ENCODE assay signal across 14 mouse cellular contexts in genomic region chr11:55432981-55433380, GRCm38 (mm10). TPM values are rescaled to one million over a fixed set of nuclear protein-coding genes. Genes with fewer than 3 reads are reported as not detected.
DNase-seq lines count a peak whose midpoint lies in the region; ATAC-seq and TF ChIP-seq lines count a peak whose summit lies in the region.
"Had no signal": no experiment of that assay in that cellular context is flagged by ENCODE, and none has a peak within 500 bp of the region (broad histone marks: within the 10 kb centered on the region; RNA-seq: fewer than 3 reads in every experiment).

No protein-coding gene starts in this region.

- H3K4me2 ChIP-seq in limb, embryonic 14.5 days (replicated peaks; ENCODE audit: low read depth, low read length, severe bottlenecking) = no peak overlapping the region
- H3K4me2 ChIP-seq in heart, embryonic 16.5 days (ENCODE audit: low read depth, low read length) = no peak overlapping the region
- H3K4me2 ChIP-seq: midbrain, embryonic 12.5 days had no signal

- H3K36me3 ChIP-seq in limb, embryonic 14.5 days (ENCODE audit: control insufficient read depth, insufficient read depth, low read length) = no peaks in the 10 kb centered on the region
- no peaks in the 10 kb centered on the region for H3K36me3 ChIP-seq in limb, embryonic 10.5 days
- H3K36me3 ChIP-seq in embryonic facial prominence, embryonic 10.5 days (replicated peaks) = no peaks in the 10 kb centered on the region
- H3K36me3 ChIP-seq in heart, embryonic 16.5 days (ENCODE audit: control insufficient read depth, insufficient read depth) = no peaks in the 10 kb centered on the region
- no peaks in the 10 kb centered on the region for H3K36me3 ChIP-seq in small intestine, adult 2 months (ENCODE audit: control insufficient read depth, insufficient read depth, low read length)
- H3K36me3 ChIP-seq: midbrain, embryonic 12.5 days had no signal

- TF ChIP-seq POLR2A in limb, embryonic 14.5 days (IDR thresholded peaks at IDR 0.05; ENCODE audit: borderline replicate concordance, extremely low read depth, insufficient read depth, insufficient read length) = no peak
- TF ChIP-seq POLR2A in small intestine, adult 2 months (IDR thresholded peaks at IDR 0.05; ENCODE audit: low read depth, low read length) = no peak

- H3K27ac ChIP-seq in limb, embryonic 14.5 days (replicated peaks; ENCODE audit: low read depth, low read length) = peak overlapping the region; percentile 71
- H3K27ac ChIP-seq in limb, embryonic 10.5 days = no peak overlapping the region; the same call in 1 of the 2 replicates
- 0 out of 2 replicates have a peak overlapping the region, but pooled peaks have one; percentile 19 for H3K27ac ChIP-seq in embryonic facial prominence, embryonic 10.5 days (replicated peaks)
- peak overlapping the region; percentile 87 for H3K27ac ChIP-seq in heart, embryonic 16.5 days (ENCODE audit: low read length)
- H3K27ac ChIP-seq in small intestine, adult 2 months (ENCODE audit: insufficient read depth, low read depth, low read length) = 0 out of 2 replicates have a peak overlapping the region, but pooled peaks have one; percentile 7
- H3K27ac ChIP-seq: midbrain, embryonic 12.5 days had no signal

- WGBS in limb, embryonic 14.5 days = 21% methylated on average over 3 of the region's 3 CpGs
- WGBS in limb, embryonic 10.5 days = 79% methylated on average over 3 of the region's 3 CpGs
- WGBS in embryonic facial prominence, embryonic 10.5 days = 67% methylated on average over 3 of the region's 3 CpGs
- WGBS in heart, embryonic 16.5 days = 3% methylated on average over 3 of the region's 3 CpGs
- WGBS in small intestine, adult 2 months = 69% methylated on average over 3 of the region's 3 CpGs

- H3K4me3 ChIP-seq in limb, embryonic 14.5 days (replicated peaks; ENCODE audit: low read length) = no peak overlapping the region
- H3K4me3 ChIP-seq in limb, embryonic 10.5 days = no peak overlapping the region
- H3K4me3 ChIP-seq in embryonic facial prominence, embryonic 10.5 days = no peak overlapping the region
- no peak overlapping the region for H3K4me3 ChIP-seq in heart, embryonic 16.5 days (ENCODE audit: low read length)
- H3K4me3 ChIP-seq in small intestine, adult 2 months (ENCODE audit: low read depth, low read length) = no peak overlapping the region
- H3K4me3 ChIP-seq: midbrain, embryonic 12.5 days had no signal

- H3K4me1 ChIP-seq in limb, embryonic 14.5 days (ENCODE audit: control insufficient read depth, insufficient read depth, low read length) = peaks cover 12% of the 10 kb centered on the region
- H3K4me1 ChIP-seq in limb, embryonic 10.5 days = peaks cover 7% of the 10 kb centered on the region
- peaks cover 14% of the 10 kb centered on the region for H3K4me1 ChIP-seq in embryonic facial prominence, embryonic 10.5 days
- peaks cover 12% of the 10 kb centered on the region for H3K4me1 ChIP-seq in heart, embryonic 16.5 days (ENCODE audit: control insufficient read depth, insufficient read depth, low read length)
- no peaks in the 10 kb centered on the region; the same call in 1 of the 2 replicates for H3K4me1 ChIP-seq in small intestine, adult 2 months (ENCODE audit: control insufficient read depth, insufficient read depth, insufficient read length, low read length)

- peak; percentile 21 for DNase-seq in limb, embryonic 14.5 days (ENCODE audit: low spot score)
- no peak for DNase-seq in limb, embryonic 10.5 days (ENCODE audit: low spot score)
- DNase-seq in embryonic facial prominence, embryonic 10.5 days (ENCODE audit: low spot score) = no peak
- no peak for DNase-seq in cerebellum, postnatal 10 days
- DNase-seq in frontal cortex, adult 2 months (ENCODE audit: extremely low spot score in 1 of 2, low spot score in 1 of 2) = no peak
- DNase-seq: adrenal gland, postnatal 36 days; cerebellum, postnatal 25 days; kidney, postnatal 36 days; spleen, adult 18-20 months; thymus, postnatal 4 days had no signal

- H3K27me3 ChIP-seq in limb, embryonic 14.5 days (ENCODE audit: control insufficient read depth, insufficient read depth, low read length) = no peaks in the 10 kb centered on the region
- H3K27me3 ChIP-seq in limb, embryonic 10.5 days (ENCODE audit: low read depth, poor library complexity, severe bottlenecking) = no peaks in the 10 kb centered on the region
- H3K27me3 ChIP-seq in embryonic facial prominence, embryonic 10.5 days (replicated peaks; ENCODE audit: low read depth, poor library complexity, severe bottlenecking) = no peaks in the 10 kb centered on the region
- no peaks in the 10 kb centered on the region for H3K27me3 ChIP-seq in heart, embryonic 16.5 days (ENCODE audit: control insufficient read depth, insufficient read depth, low read length)
- no peaks in the 10 kb centered on the region for H3K27me3 ChIP-seq in small intestine, adult 2 months (ENCODE audit: control insufficient read depth, insufficient read depth, low read length)
- H3K27me3 ChIP-seq: midbrain, embryonic 12.5 days had no signal

- H3K9me3 ChIP-seq in limb, embryonic 14.5 days (ENCODE audit: control insufficient read depth, low read length) = no peaks in the 10 kb centered on the region
- H3K9me3 ChIP-seq in limb, embryonic 10.5 days (replicated peaks) = no peaks in the 10 kb centered on the region
- H3K9me3 ChIP-seq in embryonic facial prominence, embryonic 10.5 days = no peaks in the 10 kb centered on the region
- H3K9me3 ChIP-seq in heart, embryonic 16.5 days (replicated peaks; ENCODE audit: control insufficient read depth, low read length) = no peaks in the 10 kb centered on the region
- H3K9me3 ChIP-seq: midbrain, embryonic 12.5 days had no signal

- ATAC-seq in limb, embryonic 14.5 days (ENCODE audit: low FRiP score, low read depth) = no peak
- peak; percentile 82 for ATAC-seq in heart, embryonic 16.5 days (replicated peaks; ENCODE audit: extremely low read depth, insufficient read depth, low FRiP score)
- ATAC-seq: forebrain, embryonic 16.5 days had no signal

- TF ChIP-seq CTCF in small intestine, adult 2 months (IDR thresholded peaks at IDR 0.05; ENCODE audit: extremely low read depth, insufficient read length, insufficient replicate concordance, low read depth, low read length) = no peak

- no peak overlapping the region for H3K9ac ChIP-seq in limb, embryonic 14.5 days (ENCODE audit: low read depth, low read length, severe bottlenecking)
- peak overlapping the region; percentile 23; the same call in 1 of the 2 replicates for H3K9ac ChIP-seq in heart, embryonic 16.5 days (ENCODE audit: low read length)
- H3K9ac ChIP-seq: midbrain, embryonic 12.5 days had no signal

RNA-seq across cellular contexts. Expression of gene Sparc, which starts 10.0 kb away (rescaled TPM):
- polyA plus RNA-seq in limb, embryonic 14.5 days (2012; rRNA removed) = 1,741 and 2,064 TPM in 2 replicates
- 2,065 and 2,257 TPM in 2 replicates for polyA plus RNA-seq in limb, embryonic 14.5 days (2014; fragmentation: Nextera tagmentation; extraction: Ambion mirVana)
- 183 and 211 TPM in 2 replicates for polyA plus RNA-seq in limb, embryonic 10.5 days (2016; fragmentation: Nextera tagmentation; extraction: Ambion mirVana)
- polyA plus RNA-seq in embryonic facial prominence, embryonic 10.5 days (2016; fragmentation: Nextera tagmentation; extraction: Ambion mirVana) = 269 and 310 TPM in 2 replicates
- 1,876 and 1,966 TPM in 2 replicates for polyA plus RNA-seq in heart, embryonic 16.5 days (2015; fragmentation: Nextera tagmentation; extraction: Ambion mirVana)
- 278 and 350 TPM in 2 replicates for polyA plus RNA-seq in small intestine, adult 2 months (2012; rRNA removed)
- polyA plus RNA-seq in frontal cortex, adult 2 months (2012; rRNA removed) = 433 and 435 TPM in 2 replicates

RNA-seq across cellular contexts. Expression of gene Atox1, which starts 28.1 kb away (rescaled TPM):
- 236 and 256 TPM in 2 replicates for polyA plus RNA-seq in limb, embryonic 14.5 days (2012; rRNA removed)
- polyA plus RNA-seq in limb, embryonic 14.5 days (2014; fragmentation: Nextera tagmentation; extraction: Ambion mirVana) = 428 and 474 TPM in 2 replicates
- 224 and 237 TPM in 2 replicates for polyA plus RNA-seq in limb, embryonic 10.5 days (2016; fragmentation: Nextera tagmentation; extraction: Ambion mirVana)
- polyA plus RNA-seq in embryonic facial prominence, embryonic 10.5 days (2016; fragmentation: Nextera tagmentation; extraction: Ambion mirVana) = 266 and 285 TPM in 2 replicates
- 213 and 263 TPM in 2 replicates for polyA plus RNA-seq in heart, embryonic 16.5 days (2015; fragmentation: Nextera tagmentation; extraction: Ambion mirVana)
- 318 and 485 TPM in 2 replicates for polyA plus RNA-seq in small intestine, adult 2 months (2012; rRNA removed)
- 205 and 218 TPM in 2 replicates for polyA plus RNA-seq in frontal cortex, adult 2 months (2012; rRNA removed)

RNA-seq across cellular contexts. Expression of gene G3bp1, which starts 36.5 kb away (rescaled TPM):
- 77.7 and 79.0 TPM in 2 replicates for polyA plus RNA-seq in limb, embryonic 14.5 days (2012; rRNA removed)
- polyA plus RNA-seq in limb, embryonic 14.5 days (2014; fragmentation: Nextera tagmentation; extraction: Ambion mirVana) = 170 and 171 TPM in 2 replicates
- polyA plus RNA-seq in limb, embryonic 10.5 days (2016; fragmentation: Nextera tagmentation; extraction: Ambion mirVana) = 267 and 279 TPM in 2 replicates
- 282 and 290 TPM in 2 replicates for polyA plus RNA-seq in embryonic facial prominence, embryonic 10.5 days (2016; fragmentation: Nextera tagmentation; extraction: Ambion mirVana)
- 104 and 106 TPM in 2 replicates for polyA plus RNA-seq in heart, embryonic 16.5 days (2015; fragmentation: Nextera tagmentation; extraction: Ambion mirVana)
- polyA plus RNA-seq in small intestine, adult 2 months (2012; rRNA removed) = 5.9 and 10.4 TPM in 2 replicates
- polyA plus RNA-seq in frontal cortex, adult 2 months (2012; rRNA removed) = 26.7 and 28.1 TPM in 2 replicates
